Mouse (Mus musculus): ENCODE measurements around the gene Gm2042. TPM values are rescaled to one million over a fixed set of nuclear protein-coding genes. Genes with fewer than 3 reads are reported as not detected.

The Gm2042 gene
- not detected in 2 replicates for polyA plus RNA-seq (2015; fragmentation: Nextera tagmentation; extraction: Ambion mirVana)

DNA sequence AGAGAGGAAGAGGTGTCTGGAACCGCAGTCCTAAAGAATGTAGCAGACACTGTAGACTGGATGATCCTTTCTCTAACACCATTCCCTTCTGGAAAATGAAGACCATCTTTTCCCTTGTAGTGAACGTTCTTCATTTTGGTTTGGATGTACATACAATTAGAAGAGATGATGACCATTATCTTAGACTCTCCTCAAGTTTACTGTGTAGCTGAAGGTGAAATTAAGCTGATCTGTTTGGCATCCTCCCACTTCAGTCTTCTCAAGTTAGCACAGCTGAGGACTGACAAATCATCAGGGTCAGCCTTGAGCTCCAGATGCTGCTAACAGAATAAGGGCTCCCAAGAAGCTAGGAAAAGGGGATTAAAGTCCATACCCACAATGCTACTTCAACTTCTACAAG, at the start of gene Gm2042:
Gene Gm2042 (plus strand): TSS at position 301 of the 400 bp plus-strand sequence.

DNA sequence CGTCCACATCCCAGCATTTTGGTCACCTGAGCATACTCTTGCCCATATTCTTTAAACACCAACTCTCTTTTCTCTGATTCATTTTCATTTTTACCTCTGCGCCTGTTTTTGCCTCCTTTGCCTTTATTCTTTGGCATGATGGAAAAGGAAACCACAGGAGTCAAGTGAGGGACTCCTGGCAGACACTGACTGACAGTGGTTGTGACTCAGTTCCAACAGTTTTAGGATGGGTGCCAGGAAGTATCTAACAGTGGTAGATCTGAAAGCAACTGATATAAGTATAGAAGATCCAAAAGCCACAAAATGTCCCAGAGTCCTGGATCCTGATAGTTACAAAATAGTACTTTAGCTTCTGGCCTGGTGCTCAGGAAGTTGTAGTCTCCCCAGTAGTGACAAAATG, 34.2 kb upstream of the Gm2042 start, which contains the start of gene Gm2035:
Gene Gm2035 (minus strand): TSS at position 137 of the 400 bp plus-strand sequence.

Other genes starting within 250 kb of the Gm2042 start
- not detected in 2 replicates for gene Gm21319, start 178.3 kb upstream of the Gm2042 start, polyA plus RNA-seq (2015; fragmentation: Nextera tagmentation; extraction: Ambion mirVana)
- gene Gm21936, start 158.6 kb upstream of the Gm2042 start, polyA plus RNA-seq (2015; fragmentation: Nextera tagmentation; extraction: Ambion mirVana), result not detected in 2 replicates
- not detected in 2 replicates for gene BB287469, start 137.5 kb upstream of the Gm2042 start, polyA plus RNA-seq (2015; fragmentation: Nextera tagmentation; extraction: Ambion mirVana)
- gene Gm2001, start 111.7 kb upstream of the Gm2042 start, polyA plus RNA-seq (2015; fragmentation: Nextera tagmentation; extraction: Ambion mirVana), result not detected in 2 replicates
- not detected in 2 replicates for gene Gm2016, start 80.0 kb upstream of the Gm2042 start, polyA plus RNA-seq (2015; fragmentation: Nextera tagmentation; extraction: Ambion mirVana)
- gene Gm2022, start 58.7 kb upstream of the Gm2042 start, polyA plus RNA-seq (2015; fragmentation: Nextera tagmentation; extraction: Ambion mirVana), result not detected in 2 replicates
- not detected in 2 replicates for gene Gm2035, start 34.2 kb upstream of the Gm2042 start, polyA plus RNA-seq (2015; fragmentation: Nextera tagmentation; extraction: Ambion mirVana)
- not detected in 2 replicates for gene Gm2075, start 57.8 kb downstream of the Gm2042 start, polyA plus RNA-seq (2015; fragmentation: Nextera tagmentation; extraction: Ambion mirVana)
- gene Gm6803, start 64.7 kb downstream of the Gm2042 start, polyA plus RNA-seq (2015; fragmentation: Nextera tagmentation; extraction: Ambion mirVana), result not detected in 2 replicates
- gene Gm2056, start 72.9 kb downstream of the Gm2042 start, polyA plus RNA-seq (2015; fragmentation: Nextera tagmentation; extraction: Ambion mirVana), result not detected in 2 replicates
- not detected in 2 replicates for gene Gm16368, start 129.6 kb downstream of the Gm2042 start, polyA plus RNA-seq (2015; fragmentation: Nextera tagmentation; extraction: Ambion mirVana)
- not detected in 2 replicates for gene Gm10436, start 228.0 kb downstream of the Gm2042 start, polyA plus RNA-seq (2015; fragmentation: Nextera tagmentation; extraction: Ambion mirVana)